Mouse (Mus musculus) cerebellum, postnatal 25 days (tissue): ENCODE results near the gene Lpcat3.
"Not testable (repeated sequence)": the region's sequence is repeated elsewhere in the genome, so short reads cannot be mapped to it uniquely, and the experiment has no call there.

Experiments
- DNase-seq, 2 experiments: peaks; one replicate each; pipeline ENCODE4 v3.0.0; 2021; ENCODE audit warnings: mixed read lengths in 2 of 2

Gene Lpcat3

GRCm38 (mm10) chr6:124662477-124663423, at the start of gene Lpcat3:
Lpcat3 (plus strand) TSS chr6:124663027.
- DNase-seq = peak; percentile 99 to 100

- DNase-seq = no peak
These were observed 37.2 kb upstream of the Lpcat3 start for GRCm38 (mm10) chr6:124625612-124626011.

- DNase-seq = not testable (repeated sequence)
These were observed 36.6 kb upstream of the Lpcat3 start for GRCm38 (mm10) chr6:124626184-124626583.

GRCm38 (mm10) chr6:124630763-124631162, 32.1 kb upstream of the Lpcat3 start:
- DNase-seq = no peak

GRCm38 (mm10) chr6:124635985-124636384, 26.8 kb upstream of the Lpcat3 start, which contains the start of gene C1s2:
C1s2 (minus strand) TSS chr6:124636085.
- DNase-seq = not testable (repeated sequence)

- not testable (repeated sequence) for DNase-seq
These were observed 25.9 kb upstream of the Lpcat3 start for GRCm38 (mm10) chr6:124636858-124637460.

GRCm38 (mm10) chr6:124640041-124640440, 22.8 kb upstream of the Lpcat3 start:
- DNase-seq = no peak

GRCm38 (mm10) chr6:124640997-124641396, 21.8 kb upstream of the Lpcat3 start:
- peak; percentile 80 to 88 for DNase-seq

- DNase-seq = no peak
These were observed 16.4 kb upstream of the Lpcat3 start for GRCm38 (mm10) chr6:124646394-124646793.

- no peak for DNase-seq
These were observed 6.9 kb upstream of the Lpcat3 start for GRCm38 (mm10) chr6:124655893-124656292.

- DNase-seq = no peak
These were observed 4.8 kb upstream of the Lpcat3 start for GRCm38 (mm10) chr6:124658067-124658466.

GRCm38 (mm10) chr6:124661156-124661806, 1.5 kb upstream of the Lpcat3 start:
- DNase-seq = no peak

- DNase-seq = no peak
These were observed 832 bp upstream of the Lpcat3 start for GRCm38 (mm10) chr6:124661995-124662394.

GRCm38 (mm10) chr6:124663424-124663795, 583 bp downstream of the Lpcat3 start:
- no peak for DNase-seq

GRCm38 (mm10) chr6:124664256-124664655, 1.4 kb downstream of the Lpcat3 start:
- DNase-seq = no peak

GRCm38 (mm10) chr6:124665011-124665410, 2.2 kb downstream of the Lpcat3 start:
- DNase-seq = no peak

GRCm38 (mm10) chr6:124669234-124669859, 6.5 kb downstream of the Lpcat3 start:
- peak; percentile 87 to 89 for DNase-seq

- DNase-seq = peak; percentile 61 to 65
These were observed 7.6 kb downstream of the Lpcat3 start for GRCm38 (mm10) chr6:124670281-124670900.

GRCm38 (mm10) chr6:124672100-124672499, 9.3 kb downstream of the Lpcat3 start:
- no peak for DNase-seq

- DNase-seq = peak; percentile 83 to 85
These were observed 10.8 kb downstream of the Lpcat3 start for GRCm38 (mm10) chr6:124673619-124674018.

- no peak for DNase-seq
These were observed 11.8 kb downstream of the Lpcat3 start for GRCm38 (mm10) chr6:124674591-124674990.

GRCm38 (mm10) chr6:124676171-124676570, 13.3 kb downstream of the Lpcat3 start:
- DNase-seq = no peak
